Mouse (Mus musculus): Measurements from ENCODE around the gene Fanca. TPM values are rescaled to one million over a fixed set of nuclear protein-coding genes. Genes with fewer than 3 reads are reported as not detected.
A peak's percentile ranks its signal among the peaks of the same experiment; 100 is the strongest.
"Not testable (repeated sequence)": the region's sequence is repeated elsewhere in the genome, so short reads cannot be mapped to it uniquely, and the experiment has no call there.

Fanca gene
- polyA plus RNA-seq, 2 experiments from 2014 or later, result 5.9 to 7.9 TPM

DNA sequence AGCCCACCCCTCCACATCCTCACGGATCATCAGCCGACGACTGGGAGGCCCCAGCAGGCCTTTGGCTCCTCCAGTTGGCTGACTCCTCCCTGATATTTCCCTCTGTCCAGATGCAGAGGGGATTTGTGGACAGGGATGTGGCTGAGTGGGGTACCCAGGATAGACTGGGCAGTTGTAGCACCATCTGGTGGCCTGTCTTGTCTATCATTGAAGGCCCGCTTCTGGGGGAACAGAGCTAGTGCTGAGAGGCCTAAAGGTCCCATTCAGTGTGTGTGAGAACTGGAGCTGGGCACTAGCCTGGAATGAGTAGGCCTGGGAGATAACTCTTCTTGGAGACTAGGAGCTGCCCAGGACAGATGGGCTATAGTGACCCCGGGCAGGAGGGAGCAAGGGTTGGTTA, 86.6 kb downstream of the Fanca start:
- ATAC-seq, result no peak

- ATAC-seq, result not testable (repeated sequence)
Observed at GRCm38 (mm10) chr8:123230326-123230725, 88.0 kb downstream of the Fanca start.

GRCm38 (mm10) chr8:123228416-123228815, 90.0 kb downstream of the Fanca start:
- no peak for ATAC-seq

- ATAC-seq, result peak; percentile 92
Observed at GRCm38 (mm10) chr8:123224278-123225266, 93.8 kb downstream of the Fanca start, which contains the start of gene Cdk10. Cdk10 (plus strand) TSS chr8:123224842.

- ATAC-seq, result no peak
Observed at GRCm38 (mm10) chr8:123220917-123221316, 97.5 kb downstream of the Fanca start.

Other genes starting within 250 kb of the Fanca start
- 1,000 to 10,000 TPM; 2,671 to 2,712 TPM for gene Rpl13, start 216.2 kb downstream of the Fanca start, polyA plus RNA-seq (2017; shearing (Covaris generic))
- gene Cpne7, start 201.2 kb downstream of the Fanca start, polyA plus RNA-seq (2017; shearing (Covaris generic)), result 1 to 10 TPM; 1.0 to 2.7 TPM
- under 1 TPM in 1 of 2 experiments, not detected in 1; 0.42 TPM for gene Sult5a1, start 160.3 kb downstream of the Fanca start, polyA plus RNA-seq (2017; shearing (Covaris generic))
- not detected for gene Dpep1, start 132.3 kb downstream of the Fanca start, polyA plus RNA-seq (2017; shearing (Covaris generic))
- 100 to 1,000 TPM; 157 to 276 TPM for gene Chmp1a, start 105.8 kb downstream of the Fanca start, polyA plus RNA-seq (2017; shearing (Covaris generic))
- gene Spata33, start 105.7 kb downstream of the Fanca start, polyA plus RNA-seq (2017; shearing (Covaris generic)), result not detected
- gene Cdk10, start 93.7 kb downstream of the Fanca start, polyA plus RNA-seq (2017; shearing (Covaris generic)), result 10 to 100 TPM; 21.0 to 32.5 TPM
- gene Spata2l, start 82.3 kb downstream of the Fanca start, polyA plus RNA-seq (2017; shearing (Covaris generic)), result 1 to 10 TPM; 6.0 to 9.2 TPM
- gene Zfp276, start 64.4 kb downstream of the Fanca start, polyA plus RNA-seq (2017; shearing (Covaris generic)), result 1 to 10 TPM; 5.1 to 7.3 TPM
- 10 to 100 TPM in 1 of 2 experiments, 1 to 10 TPM in 1; 9.1 to 10.1 TPM for gene Vps9d1, start 64.2 kb downstream of the Fanca start, polyA plus RNA-seq (2017; shearing (Covaris generic))
- gene Spire2, start 14.1 kb upstream of the Fanca start, polyA plus RNA-seq (2017; shearing (Covaris generic)), result not detected
- 10 to 100 TPM; 83.1 to 91.9 TPM for gene Tcf25, start 55.2 kb upstream of the Fanca start, polyA plus RNA-seq (2017; shearing (Covaris generic))
- under 1 TPM in 1 of 2 experiments, not detected in 1; 0.17 TPM for gene Mc1r, start 88.5 kb upstream of the Fanca start, polyA plus RNA-seq (2017; shearing (Covaris generic))
- 1 to 10 TPM in 1 of 2 experiments, not detected in 1; 1.2 TPM for gene Tubb3, start 92.8 kb upstream of the Fanca start, polyA plus RNA-seq (2017; shearing (Covaris generic))
- gene Def8, start 105.0 kb upstream of the Fanca start, polyA plus RNA-seq (2017; shearing (Covaris generic)), result 10 to 100 TPM in 1 of 2 experiments, 1 to 10 TPM in 1; 6.9 to 14.2 TPM
- gene Afg3l1, start 159.3 kb upstream of the Fanca start, polyA plus RNA-seq (2017; shearing (Covaris generic)), result 10 to 100 TPM; 33.8 to 37.5 TPM
- under 1 TPM; 0.55 to 0.58 TPM for gene Dbndd1, start 196.9 kb upstream of the Fanca start, polyA plus RNA-seq (2017; shearing (Covaris generic))
- gene Gas8, start 200.3 kb upstream of the Fanca start, polyA plus RNA-seq (2017; shearing (Covaris generic)), result 1 to 10 TPM; 6.5 to 7.4 TPM